ENCODE assay signal across 9 mouse cellular contexts in the genomic region with DNA sequence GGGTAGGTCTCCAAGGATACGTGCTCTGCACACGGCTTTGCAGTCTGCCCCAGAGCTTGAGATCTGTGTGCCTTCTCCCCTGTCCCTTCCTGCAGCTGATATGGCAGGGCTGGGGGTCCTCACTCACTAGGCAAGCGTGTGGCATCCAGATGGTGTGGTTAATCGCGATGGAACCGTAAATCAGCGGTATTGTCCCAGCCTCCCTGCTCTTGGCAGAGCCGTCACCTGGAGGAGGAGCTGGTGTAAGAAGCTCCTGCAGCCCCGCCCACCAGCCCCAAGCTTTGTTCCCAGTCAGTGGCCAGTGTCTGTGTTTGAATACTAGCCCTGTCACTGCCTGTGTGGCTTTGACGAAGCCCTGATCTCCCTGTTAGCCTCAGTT.
DNase-seq lines count a peak whose midpoint lies in the region; ATAC-seq and TF ChIP-seq lines count a peak whose summit lies in the region.
"Had no signal": no experiment of that assay in that cellular context is flagged by ENCODE, and none has a peak within 500 bp of the region (broad histone marks: within the 10 kb centered on the region; RNA-seq: fewer than 3 reads in every experiment).

No protein-coding gene starts in this region.

- TF ChIP-seq EP300 in heart, adult 2 months (IDR thresholded peaks at IDR 0.05; ENCODE audit: insufficient read depth, low read depth, low read length) = no peak

- WGBS in heart, embryonic 16.5 days = 32% methylated on average over 10 of the region's 10 CpGs
- 55% methylated on average over 10 of the region's 10 CpGs for WGBS in heart, adult 2 months
- WGBS in embryonic facial prominence, embryonic 15.5 days = 24% methylated on average over 10 of the region's 10 CpGs
- WGBS in limb, embryonic 14.5 days = 13% methylated on average over 10 of the region's 10 CpGs

- H3K27me3 ChIP-seq in heart, embryonic 16.5 days (ENCODE audit: control insufficient read depth, insufficient read depth, low read length) = no peaks in the 10 kb centered on the region
- H3K27me3 ChIP-seq in heart, adult 2 months (ENCODE audit: control insufficient read depth, insufficient read depth, low read length) = no peaks in the 10 kb centered on the region
- no peaks in the 10 kb centered on the region for H3K27me3 ChIP-seq in embryonic facial prominence, embryonic 15.5 days
- no peaks in the 10 kb centered on the region for H3K27me3 ChIP-seq in limb, embryonic 14.5 days (ENCODE audit: control insufficient read depth, insufficient read depth, low read length)

- ATAC-seq in heart, embryonic 16.5 days (replicated peaks; ENCODE audit: extremely low read depth, insufficient read depth, low FRiP score) = no peak
- no peak for ATAC-seq in embryonic facial prominence, embryonic 15.5 days (ENCODE audit: insufficient number of reproducible peaks, low FRiP score, low TSS enrichment, low read depth)
- no peak for ATAC-seq in limb, embryonic 14.5 days (ENCODE audit: low FRiP score, low read depth)
- ATAC-seq in erythroblast, adult 5-6 weeks (replicated peaks; ENCODE audit: low FRiP score, poor library complexity, severe bottlenecking) = no peak

- peak overlapping the region; percentile 55 for H3K9ac ChIP-seq in heart, embryonic 16.5 days (ENCODE audit: low read length)
- no peak overlapping the region for H3K9ac ChIP-seq in heart, adult 2 months (ENCODE audit: low read depth, low read length)
- no peak overlapping the region for H3K9ac ChIP-seq in embryonic facial prominence, embryonic 15.5 days
- no peak overlapping the region for H3K9ac ChIP-seq in limb, embryonic 14.5 days (ENCODE audit: low read depth, low read length, severe bottlenecking)
- H3K9ac ChIP-seq: liver, embryonic 15.5 days had no signal

- TF ChIP-seq POLR2A in heart, adult 2 months (IDR thresholded peaks at IDR 0.05; ENCODE audit: insufficient read depth, low read depth, low read length) = no peak
- no peak for TF ChIP-seq POLR2A in limb, embryonic 14.5 days (IDR thresholded peaks at IDR 0.05; ENCODE audit: borderline replicate concordance, extremely low read depth, insufficient read depth, insufficient read length)

- no peak overlapping the region for H3K4me3 ChIP-seq in heart, embryonic 16.5 days (ENCODE audit: low read length)
- H3K4me3 ChIP-seq in heart, adult 2 months = no peak overlapping the region
- H3K4me3 ChIP-seq in embryonic facial prominence, embryonic 15.5 days (replicated peaks) = no peak overlapping the region
- no peak overlapping the region for H3K4me3 ChIP-seq in limb, embryonic 14.5 days (replicated peaks; ENCODE audit: low read length)
- H3K4me3 ChIP-seq: liver, embryonic 15.5 days had no signal

- no peak for TF ChIP-seq CTCF in heart, adult 2 months (IDR thresholded peaks at IDR 0.05)

- no peak for DNase-seq in heart, adult 2 months
- DNase-seq in MN1 (ENCODE audit: low spot score) = peak; percentile 77
- peak; percentile 38 for DNase-seq in limb, embryonic 14.5 days (ENCODE audit: low spot score)
- peak; percentile 53 for DNase-seq in yolk sac, embryonic 10.5 days (ENCODE audit: low spot score)
- no peak for DNase-seq in urinary bladder, postnatal 4 days (ENCODE audit: low spot score in 2 of 2)

- peak overlapping the region; percentile 12; the same call in 1 of the 2 replicates for H3K4me2 ChIP-seq in heart, embryonic 16.5 days (ENCODE audit: low read depth, low read length)
- no peak overlapping the region for H3K4me2 ChIP-seq in embryonic facial prominence, embryonic 15.5 days (replicated peaks)
- no peak overlapping the region for H3K4me2 ChIP-seq in limb, embryonic 14.5 days (replicated peaks; ENCODE audit: low read depth, low read length, severe bottlenecking)
- H3K4me2 ChIP-seq: liver, embryonic 15.5 days had no signal

- H3K27ac ChIP-seq in heart, embryonic 16.5 days (ENCODE audit: low read length) = peak overlapping the region; percentile 96
- no peak overlapping the region for H3K27ac ChIP-seq in heart, adult 2 months
- H3K27ac ChIP-seq in embryonic facial prominence, embryonic 15.5 days (replicated peaks) = peak overlapping the region; percentile 99
- 0 out of 2 replicates have a peak overlapping the region, but pooled peaks have one; percentile 33 for H3K27ac ChIP-seq in limb, embryonic 14.5 days (replicated peaks; ENCODE audit: low read depth, low read length)
- H3K27ac ChIP-seq: liver, embryonic 15.5 days had no signal

- no peaks in the 10 kb centered on the region for H3K36me3 ChIP-seq in heart, embryonic 16.5 days (ENCODE audit: control insufficient read depth, insufficient read depth)
- H3K36me3 ChIP-seq in heart, adult 2 months (ENCODE audit: control insufficient read depth, insufficient read depth, low read length) = no peaks in the 10 kb centered on the region
- H3K36me3 ChIP-seq in embryonic facial prominence, embryonic 15.5 days = no peaks in the 10 kb centered on the region
- no peaks in the 10 kb centered on the region for H3K36me3 ChIP-seq in limb, embryonic 14.5 days (ENCODE audit: control insufficient read depth, insufficient read depth, low read length)
- H3K36me3 ChIP-seq: liver, embryonic 15.5 days had no signal

- H3K4me1 ChIP-seq in heart, embryonic 16.5 days (ENCODE audit: control insufficient read depth, insufficient read depth, low read length) = peaks cover 41% of the 10 kb centered on the region
- H3K4me1 ChIP-seq in heart, adult 2 months (ENCODE audit: control insufficient read depth, insufficient read depth, low read length) = peaks cover 21% of the 10 kb centered on the region
- peaks cover 54% of the 10 kb centered on the region for H3K4me1 ChIP-seq in embryonic facial prominence, embryonic 15.5 days
- H3K4me1 ChIP-seq in limb, embryonic 14.5 days (ENCODE audit: control insufficient read depth, insufficient read depth, low read length) = peaks cover 50% of the 10 kb centered on the region

- no peaks in the 10 kb centered on the region for H3K9me3 ChIP-seq in heart, embryonic 16.5 days (replicated peaks; ENCODE audit: control insufficient read depth, low read length)
- no peaks in the 10 kb centered on the region for H3K9me3 ChIP-seq in embryonic facial prominence, embryonic 15.5 days (replicated peaks)
- H3K9me3 ChIP-seq in limb, embryonic 14.5 days (ENCODE audit: control insufficient read depth, low read length) = no peaks in the 10 kb centered on the region
- H3K9me3 ChIP-seq: liver, embryonic 15.5 days had no signal

- intact Hi-C loops in heart, adult 2 months (cut with DNase I) = loop anchor here (2.0 kb wide), 1 partner anchor 18 kb away; no protein-coding TSS in a partner anchor

- H3K79me2 ChIP-seq in heart, adult 2 months (replicated peaks; ENCODE audit: control insufficient read depth, insufficient read depth, low read length) = no peaks in the 10 kb centered on the region

Comparison
In these comparisons a context has a peak if more than half of its experiments do, and no peak if none do; other contexts are left out.
1. DNase-seq: peak in MN1 (single experiment), limb, embryonic 14.5 days (single experiment) and yolk sac, embryonic 10.5 days (single experiment); none in heart, adult 2 months (0 of 2) and urinary bladder, postnatal 4 days (0 of 2).